Mouse (Mus musculus) splenic B cell, adult 2 months (primary cell): ENCODE results near the gene Cfap45.

ENCODE experiments used
- DNase-seq: peaks from one replicate; pipeline ENCODE4 v3.0.0-alpha.2; 2011; ENCODE audit warnings: low read depth, low spot score
- H3K27me3 ChIP-seq: 2 replicates; pipeline ENCODE4 v1.6.1; 2012; ENCODE audit warnings: mild to moderate bottlenecking, low read length, moderate library complexity, mixed read lengths; ENCODE audit not compliant: control insufficient read depth, poor library complexity, insufficient read depth, severe bottlenecking
- H3K36me3 ChIP-seq: 2 replicates; pipeline ENCODE4 v1.6.1; 2012; ENCODE audit warnings: mild to moderate bottlenecking, low read length, moderate library complexity, mixed read lengths; ENCODE audit not compliant: control insufficient read depth, poor library complexity, insufficient read depth, severe bottlenecking

Gene Cfap45

DNA sequence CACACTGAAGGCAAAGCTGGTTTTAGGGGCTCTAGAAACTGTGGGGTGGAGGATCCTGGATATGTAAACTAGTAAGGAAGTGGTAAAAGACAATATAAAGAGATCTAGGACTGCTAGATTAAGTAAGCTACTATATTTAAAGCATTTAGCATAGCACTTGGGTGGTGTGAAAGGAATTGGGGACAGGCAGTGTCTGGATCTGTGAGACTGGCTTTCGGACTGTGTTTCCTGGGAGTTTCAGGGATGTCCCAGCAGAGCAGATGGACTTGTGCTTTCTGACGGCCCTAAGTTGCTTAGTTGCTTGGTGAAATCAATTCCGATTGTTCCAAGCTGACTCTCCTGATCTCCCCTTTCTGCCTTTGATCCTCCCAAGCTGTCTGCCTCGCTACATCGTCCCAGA is 34.0 kb upstream of the Cfap45 start:
- H3K27me3 ChIP-seq, result no peaks in the 10 kb centered on the region
- no peak for DNase-seq
- no peaks in the 10 kb centered on the region for H3K36me3 ChIP-seq

DNA sequence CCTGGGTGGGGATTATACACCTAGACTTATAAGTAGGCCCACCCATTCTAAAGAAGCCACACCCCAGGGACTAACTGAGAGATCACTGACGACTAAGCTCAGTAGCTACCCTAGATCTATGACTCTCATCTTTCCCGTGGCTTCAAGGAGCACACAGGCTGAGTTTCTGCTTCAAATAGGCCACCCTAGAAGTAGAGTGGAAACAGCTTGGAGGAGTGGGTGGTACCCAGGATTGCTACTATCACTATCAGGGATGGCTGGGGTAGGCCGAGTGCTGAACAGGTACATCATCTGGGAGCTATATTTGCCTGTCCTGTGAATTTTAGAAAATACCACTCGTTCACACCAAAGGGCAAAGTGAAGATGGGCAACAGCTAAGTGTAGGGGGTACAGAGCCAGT is 32.7 kb upstream of the Cfap45 start:
- no peaks in the 10 kb centered on the region for H3K27me3 ChIP-seq
- no peak for DNase-seq
- no peaks in the 10 kb centered on the region for H3K36me3 ChIP-seq

DNA sequence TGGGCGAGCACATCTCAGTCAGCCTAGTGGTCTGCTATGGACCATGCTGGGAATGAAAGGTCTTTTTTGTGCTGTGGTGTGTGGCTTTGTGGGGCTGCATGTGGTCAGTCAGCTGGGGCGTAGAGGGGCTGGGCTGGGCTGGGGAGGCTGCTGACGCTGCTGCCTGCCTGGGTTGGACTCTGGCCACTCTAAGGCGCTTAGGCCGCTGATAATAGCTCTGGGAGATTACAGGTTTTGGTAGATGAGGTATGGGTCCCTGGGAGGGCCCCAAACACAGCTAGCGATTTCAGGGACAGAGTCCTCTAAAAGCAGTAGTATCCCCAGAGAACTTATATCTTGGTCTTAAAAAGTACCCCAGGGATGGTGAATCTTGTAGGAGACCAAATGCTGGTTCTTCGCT is 31.8 kb upstream of the Cfap45 start:
- Histone ChIP-seq H3K27me3 (no peaks in the 10 kb centered on the region), H3K36me3 (no peaks in the 10 kb centered on the region)
- DNase-seq, result no peak

DNA sequence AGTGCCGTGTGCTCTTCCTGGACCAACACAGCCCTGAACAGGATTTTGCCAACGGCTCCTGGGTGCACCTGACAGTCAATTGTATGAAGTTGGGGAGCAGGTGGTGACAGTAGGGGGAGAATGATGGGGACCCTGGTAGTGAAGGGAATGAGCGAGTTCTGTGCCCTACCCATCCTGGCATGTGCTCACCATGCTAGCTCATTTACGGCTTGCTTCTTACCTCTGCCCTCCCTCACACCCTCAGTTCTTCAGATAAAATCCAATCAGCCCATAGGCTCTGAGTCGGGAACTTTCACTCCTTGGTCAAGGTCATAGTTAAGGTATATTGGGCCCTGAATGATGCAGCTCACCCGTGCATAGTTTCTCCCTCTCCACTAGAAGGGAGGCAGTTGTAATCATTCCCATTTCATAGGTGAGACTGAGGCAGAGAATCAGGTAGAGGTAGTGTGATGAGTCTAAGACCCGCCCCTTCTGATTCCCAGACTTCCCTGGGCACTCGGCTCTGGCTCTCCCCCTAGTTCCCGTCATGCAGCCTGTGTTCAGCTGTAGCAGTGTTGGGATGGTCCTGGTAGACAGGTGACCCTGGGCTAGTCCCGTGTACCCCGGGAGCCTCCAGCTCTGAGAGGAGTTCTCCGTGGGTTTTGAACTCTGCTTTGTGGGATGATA is 30.9 kb upstream of the Cfap45 start:
- H3K27me3 ChIP-seq, result no peaks in the 10 kb centered on the region
- DNase-seq, result no peak

DNA sequence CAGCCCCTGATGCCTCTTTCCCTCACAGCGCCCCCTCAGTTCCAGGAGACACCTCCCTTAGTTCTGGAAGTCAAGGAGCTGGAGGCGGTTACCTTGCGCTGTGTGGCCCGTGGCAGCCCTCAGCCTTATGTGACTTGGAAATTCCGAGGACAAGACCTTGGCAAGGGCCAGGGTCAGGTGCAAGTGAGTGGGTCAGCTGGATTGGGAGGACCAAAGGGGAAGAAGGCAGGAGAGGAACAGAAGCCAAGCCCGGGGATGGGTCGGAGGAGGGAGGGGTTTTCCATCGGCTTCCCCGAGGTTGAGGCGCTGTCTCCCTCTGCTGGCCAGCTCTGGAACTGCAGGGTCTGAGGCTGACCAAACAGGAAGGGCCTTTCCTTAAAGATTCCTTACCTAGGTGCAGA is 30.3 kb upstream of the Cfap45 start:
- no peaks in the 10 kb centered on the region for H3K27me3 ChIP-seq
- no peaks in the 10 kb centered on the region for H3K36me3 ChIP-seq
- peak; percentile 82 for DNase-seq

More for the DNA sequence above, 30.9 kb upstream of the Cfap45 start:
- no peaks in the 10 kb centered on the region for H3K36me3 ChIP-seq

DNA sequence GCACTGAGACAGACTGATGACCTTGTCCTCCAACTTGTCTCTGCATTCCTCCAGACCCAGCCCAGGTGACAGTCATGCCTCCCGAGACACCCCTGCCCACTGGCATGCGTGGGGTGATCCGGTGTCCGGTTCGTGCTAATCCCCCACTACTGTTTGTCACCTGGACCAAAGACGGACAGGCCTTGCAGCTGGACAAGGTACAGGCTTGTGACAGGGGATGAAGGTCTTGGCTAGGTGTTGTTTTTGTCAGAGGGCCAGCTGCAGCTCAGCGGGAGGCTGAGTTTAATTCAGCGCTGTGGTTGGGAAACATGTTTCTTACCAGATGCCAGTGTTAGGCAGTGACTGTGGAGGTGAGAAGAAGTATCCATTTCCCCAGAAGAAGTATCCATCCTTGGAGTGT is 28.6 kb upstream of the Cfap45 start:
- no peak for DNase-seq

DNA sequence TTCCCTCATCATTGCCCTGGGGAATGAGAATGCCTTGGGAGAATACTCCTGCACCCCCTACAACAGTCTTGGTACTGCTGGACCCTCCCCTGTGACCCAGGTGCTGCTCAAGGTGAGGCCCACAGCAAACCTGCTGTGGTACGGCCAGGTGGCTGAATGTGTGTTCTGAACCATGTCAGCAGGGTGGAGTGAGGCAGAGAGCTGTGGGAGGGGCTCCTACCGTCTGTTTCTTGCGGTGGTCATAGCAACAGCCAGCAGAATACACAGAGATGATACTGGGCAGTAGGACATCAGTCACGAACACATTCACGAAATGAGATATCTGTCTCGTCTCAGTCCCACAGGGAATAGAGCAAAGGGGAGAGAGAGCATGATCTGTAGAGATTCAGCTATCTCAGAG is 27.1 kb upstream of the Cfap45 start:
- Histone ChIP-seq H3K36me3 (no peaks in the 10 kb centered on the region), H3K27me3 (no peaks in the 10 kb centered on the region)
- DNase-seq, result peak; percentile 75

More for the DNA sequence above, 28.6 kb upstream of the Cfap45 start:
- Histone ChIP-seq H3K27me3 (no peaks in the 10 kb centered on the region), H3K36me3 (no peaks in the 10 kb centered on the region)

DNA sequence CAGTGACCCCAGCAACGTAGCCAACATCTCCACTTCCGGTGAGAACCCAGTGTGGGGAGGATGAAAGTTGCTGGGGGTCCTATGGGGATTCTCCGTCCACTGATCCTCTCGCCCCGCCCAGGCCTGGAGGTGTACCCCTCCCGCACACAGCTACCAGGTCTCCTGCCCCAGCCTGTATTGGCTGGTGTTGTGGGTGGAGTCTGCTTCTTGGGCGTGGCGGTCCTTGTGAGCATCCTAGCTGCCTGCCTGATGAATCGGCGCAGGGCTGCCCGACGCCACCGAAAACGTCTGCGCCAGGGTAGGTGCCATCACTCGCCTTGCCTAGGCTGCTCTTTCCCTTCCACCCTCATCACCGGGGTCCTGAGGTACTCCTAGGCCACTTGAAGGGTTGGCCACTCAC is 24.6 kb upstream of the Cfap45 start:
- Histone ChIP-seq H3K27me3 (no peaks in the 10 kb centered on the region), H3K36me3 (no peaks in the 10 kb centered on the region)
- no peak for DNase-seq

DNA sequence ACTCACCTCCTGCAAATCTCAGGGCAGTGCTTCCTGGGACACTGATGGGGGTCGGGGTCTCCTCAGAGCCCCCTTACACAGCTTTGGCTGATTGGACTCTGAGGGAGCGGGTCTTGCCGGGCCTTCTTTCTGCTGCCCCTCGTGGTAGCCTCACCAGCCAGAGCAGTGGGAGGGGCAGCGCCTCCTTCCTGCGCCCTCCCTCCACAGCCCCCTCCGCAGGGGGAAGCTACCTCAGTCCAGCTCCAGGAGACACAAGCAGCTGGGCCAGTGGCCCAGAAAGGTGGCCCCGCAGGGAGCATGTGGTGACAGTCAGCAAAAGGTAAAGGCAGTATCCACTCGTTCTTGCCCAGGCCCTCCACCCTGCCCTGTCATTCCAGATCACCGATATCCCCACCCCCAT is 23.2 kb upstream of the Cfap45 start:
- Histone ChIP-seq H3K36me3 (no peaks in the 10 kb centered on the region), H3K27me3 (no peaks in the 10 kb centered on the region)
- no peak for DNase-seq

DNA sequence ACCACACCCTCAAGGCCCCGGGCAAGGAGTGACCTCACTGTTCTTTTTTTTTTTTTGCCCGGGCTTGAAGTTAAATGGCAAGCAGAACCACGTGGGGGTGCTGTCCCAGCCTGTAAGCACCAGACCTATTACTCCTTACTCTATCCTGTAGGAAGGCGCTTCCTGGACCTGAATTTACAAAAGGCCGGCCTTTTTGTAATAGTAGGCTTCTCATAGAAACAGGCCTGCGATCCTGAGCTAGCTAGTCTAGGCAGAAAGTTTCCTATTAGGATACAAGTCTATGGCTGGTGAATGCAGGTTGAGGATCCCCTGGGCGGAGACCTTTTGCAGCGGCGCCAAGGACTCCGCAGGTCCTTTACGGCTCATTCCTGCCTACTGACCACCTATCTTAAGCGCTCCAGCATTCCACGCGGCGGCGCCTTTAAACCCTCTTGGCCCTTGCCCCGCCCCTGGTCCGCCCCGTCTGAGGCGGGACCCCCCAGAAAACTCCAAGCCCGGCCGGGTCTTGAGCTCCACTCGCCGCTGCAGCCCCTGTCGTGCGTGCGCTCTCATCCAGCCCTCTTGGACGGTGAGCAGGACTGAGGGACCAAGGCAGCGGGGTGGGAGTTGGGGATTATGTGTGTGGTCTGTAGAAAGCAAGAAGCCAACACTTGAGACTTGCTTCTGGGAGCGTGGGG is 20.7 kb upstream of the Cfap45 start, which contains the start of gene Tagln2:
Tagln2 (plus strand) TSS at position 283 of the 677 bp plus-strand sequence.
- DNase-seq, result peak; percentile 66
- H3K36me3 ChIP-seq, result no peaks in the 10 kb centered on the region
- H3K27me3 ChIP-seq, result no peaks in the 10 kb centered on the region

DNA sequence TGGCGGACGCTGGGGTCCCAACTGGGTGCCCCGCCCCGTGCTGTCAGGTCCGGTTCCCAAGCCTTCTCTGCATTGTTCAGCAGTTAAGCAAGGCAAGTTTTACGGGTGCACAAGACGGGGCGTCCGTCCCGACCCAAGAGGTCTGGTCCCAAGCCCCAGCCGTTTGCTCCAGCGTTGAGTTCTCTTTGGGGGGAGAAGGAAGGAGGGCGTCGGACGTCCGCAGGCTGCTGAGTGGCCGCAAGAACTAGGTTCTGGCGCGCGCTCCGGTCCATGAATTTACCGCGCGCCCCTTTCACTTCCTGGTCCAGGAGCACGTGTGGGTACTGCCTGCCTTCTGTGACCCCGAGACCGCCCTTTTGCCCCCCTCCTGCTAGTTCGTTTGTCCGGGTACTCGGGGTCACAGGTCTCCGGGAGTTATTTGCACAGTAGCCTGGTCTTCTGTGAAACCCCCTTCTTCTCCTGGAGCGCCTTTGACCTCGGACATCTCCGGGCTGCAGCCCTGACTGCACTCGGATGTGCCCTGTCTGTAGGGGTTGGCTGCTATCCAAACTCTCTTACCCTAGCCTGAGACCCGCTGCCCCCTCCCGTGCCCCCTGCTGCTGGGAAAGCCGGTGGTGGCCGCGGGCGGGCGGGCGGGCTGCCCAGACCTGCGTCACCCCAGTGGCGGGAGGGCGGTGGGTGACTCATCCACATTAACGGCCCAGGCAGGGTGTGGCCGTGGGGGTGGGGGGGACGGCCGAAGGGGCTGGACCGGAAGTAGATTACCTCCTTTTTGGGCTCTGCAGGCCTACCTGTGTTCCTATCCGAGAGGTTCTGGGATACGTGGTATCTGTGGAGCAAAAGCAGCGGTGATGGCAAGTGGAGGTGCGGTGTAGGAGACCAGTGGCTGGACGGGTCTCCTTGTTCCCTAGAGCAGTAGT is 19.9 kb upstream of the Cfap45 start:
- no peaks in the 10 kb centered on the region; the same call in 1 of the 2 replicates for H3K36me3 ChIP-seq
- no peaks in the 10 kb centered on the region for H3K27me3 ChIP-seq
- DNase-seq, result peak; percentile 69

DNA sequence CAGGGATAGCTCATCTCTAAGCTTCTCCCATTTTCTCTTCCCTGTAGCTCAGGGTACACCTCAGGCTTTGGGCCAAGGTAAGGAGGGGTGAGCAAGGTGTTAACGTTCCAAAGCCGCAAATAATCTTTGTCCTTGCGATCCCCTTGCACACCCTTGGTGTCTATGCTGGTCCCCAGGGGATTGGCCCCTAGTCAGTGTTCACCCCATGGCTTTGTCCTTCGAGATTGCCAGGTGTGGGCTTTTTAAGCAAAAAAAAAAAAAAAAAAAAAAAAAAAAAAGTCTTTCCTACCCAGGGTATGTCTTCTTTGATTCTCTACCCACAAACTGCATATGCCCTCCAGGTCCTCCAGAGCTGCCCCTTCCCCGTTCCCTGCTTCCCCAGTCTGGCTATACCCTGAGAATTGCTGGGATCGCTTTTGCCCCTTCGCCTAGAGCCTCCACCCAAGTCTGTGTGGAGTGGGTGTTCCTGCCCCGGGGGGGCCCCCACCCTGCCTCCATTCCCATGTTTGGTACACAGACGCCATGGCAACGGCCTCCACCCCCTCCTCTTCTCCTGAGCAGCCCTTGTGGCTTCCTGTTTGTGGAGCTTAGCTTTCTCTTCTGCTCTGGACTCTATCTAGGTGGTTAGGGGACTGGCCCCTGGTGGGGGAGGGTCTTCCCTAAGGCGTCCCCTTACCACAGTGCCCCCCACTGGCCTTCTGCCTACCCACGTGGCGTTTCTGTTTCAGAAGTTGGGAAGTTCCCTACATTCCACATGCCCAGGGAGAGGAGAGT is 19.0 kb upstream of the Cfap45 start:
- DNase-seq, result peak; percentile 74
- H3K27me3 ChIP-seq, result no peaks in the 10 kb centered on the region
- no peaks in the 10 kb centered on the region; the same call in 1 of the 2 replicates for H3K36me3 ChIP-seq

DNA sequence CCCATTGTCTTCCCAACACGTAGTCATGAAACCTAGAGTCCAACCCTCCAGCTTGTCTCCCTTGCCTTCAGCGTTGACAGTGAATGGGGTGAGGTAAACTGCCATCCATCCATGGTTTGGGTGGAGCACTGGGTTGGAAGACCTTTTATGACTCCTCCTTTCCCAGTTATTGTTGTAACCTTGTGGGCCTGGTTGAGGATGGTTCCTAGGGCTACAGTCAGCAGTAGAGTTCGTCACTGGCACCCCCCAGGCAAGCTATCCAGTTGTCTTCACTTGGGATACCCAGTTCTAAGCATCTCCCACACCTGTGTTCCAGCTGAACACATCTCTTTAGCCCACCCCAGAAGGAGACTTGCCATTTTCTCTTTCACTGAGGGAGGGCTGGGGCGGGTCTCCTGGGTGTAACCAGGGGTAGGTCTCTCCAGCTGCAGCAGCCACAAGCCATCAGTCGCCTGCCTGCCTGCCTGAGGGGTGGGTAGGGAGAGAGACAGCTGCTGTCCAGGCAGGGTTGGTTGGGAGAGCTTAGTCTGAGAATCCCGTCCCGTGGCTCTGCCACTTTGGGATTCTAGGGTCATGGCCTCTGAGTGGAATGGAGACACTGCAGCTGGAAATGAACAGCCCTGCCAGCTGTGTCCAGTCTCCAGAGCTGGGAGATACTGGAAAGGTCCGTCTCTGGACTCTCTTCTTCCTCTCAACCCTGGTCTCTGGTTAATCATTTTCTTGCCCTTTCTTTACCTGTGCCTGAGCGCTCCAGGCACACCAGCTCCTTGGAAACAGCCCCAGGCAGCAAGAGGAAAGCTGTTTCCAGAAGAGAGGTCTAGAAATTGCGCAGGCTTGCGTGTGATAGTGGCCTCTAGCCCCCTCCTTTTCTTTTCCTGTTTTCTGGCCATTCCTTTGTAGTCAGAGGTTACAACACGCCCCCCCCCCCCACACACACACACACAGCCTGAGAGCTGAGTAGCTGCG is 18.2 kb upstream of the Cfap45 start:
- peaks cover 3% of the 10 kb centered on the region; the same call in 1 of the 2 replicates for H3K36me3 ChIP-seq
- H3K27me3 ChIP-seq, result no peaks in the 10 kb centered on the region
- no peak for DNase-seq
